17 mouse cellular contexts compared by ENCODE assay signal in genomic region chr8:124389495-124389894, GRCm38 (mm10). TPM values are rescaled to one million over a fixed set of nuclear protein-coding genes. Genes with fewer than 3 reads are reported as not detected.
A peak's percentile ranks its signal among the peaks of the same experiment; 100 is the strongest.
DNase-seq lines count a peak whose midpoint lies in the region; ATAC-seq and TF ChIP-seq lines count a peak whose summit lies in the region.
"Had no signal": no experiment of that assay in that cellular context is flagged by ENCODE, and none has a peak within 500 bp of the region (broad histone marks: within the 10 kb centered on the region; RNA-seq: fewer than 3 reads in every experiment).

No protein-coding gene starts in this region.

- WGBS in olfactory bulb, adult 2 months, result 31% methylated on average over 11 of the region's 11 CpGs
- 91% methylated on average over 11 of the region's 11 CpGs for WGBS in hindbrain, embryonic 12.5 days
- 79% methylated on average over 11 of the region's 11 CpGs for WGBS in heart, embryonic 11.5 days (ENCODE audit: insufficient replicate concordance)

- peaks cover 69% of the 10 kb centered on the region for H3K4me1 ChIP-seq in olfactory bulb, adult 2 months (ENCODE audit: control insufficient read depth, insufficient read depth, low read length)
- no peaks in the 10 kb centered on the region for H3K4me1 ChIP-seq in hindbrain, embryonic 12.5 days
- no peaks in the 10 kb centered on the region for H3K4me1 ChIP-seq in heart, embryonic 11.5 days (ENCODE audit: control insufficient read depth, insufficient read depth, low read length)
- H3K4me1 ChIP-seq: midbrain, embryonic 12.5 days had no signal

- no peak for TF ChIP-seq CTCF in olfactory bulb, adult 2 months (IDR thresholded peaks at IDR 0.05; ENCODE audit: insufficient read depth, low read depth, low read length)

- no peak overlapping the region for H3K4me3 ChIP-seq in olfactory bulb, adult 2 months (ENCODE audit: insufficient read depth, low read depth, low read length)
- no peak overlapping the region for H3K4me3 ChIP-seq in hindbrain, embryonic 12.5 days
- H3K4me3 ChIP-seq in heart, embryonic 11.5 days (ENCODE audit: low read depth, low read length), result no peak overlapping the region
- H3K4me3 ChIP-seq: midbrain, embryonic 12.5 days; neural tube, embryonic 15.5 days had no signal

- H3K9me3 ChIP-seq in hindbrain, embryonic 12.5 days (replicated peaks), result no peaks in the 10 kb centered on the region
- H3K9me3 ChIP-seq in heart, embryonic 11.5 days (replicated peaks; ENCODE audit: control insufficient read depth, low read length), result no peaks in the 10 kb centered on the region
- H3K9me3 ChIP-seq: midbrain, embryonic 12.5 days; neural tube, embryonic 15.5 days had no signal

- intact Hi-C loops in gastrocnemius, postnatal 14 days (cut with DNase I; ENCODE audit: low total_unique reads), result no loop called here

- H3K4me2 ChIP-seq in hindbrain, embryonic 12.5 days (replicated peaks), result no peak overlapping the region
- no peak overlapping the region for H3K4me2 ChIP-seq in heart, embryonic 11.5 days
- H3K4me2 ChIP-seq: midbrain, embryonic 12.5 days; neural tube, embryonic 15.5 days had no signal

- TF ChIP-seq POLR2A in olfactory bulb, adult 2 months (IDR thresholded peaks at IDR 0.05; ENCODE audit: insufficient read depth, low read depth, low read length), result 0 out of 2 replicates have a peak, but pooled peaks have one; percentile 37

- peak overlapping the region; percentile 96 for H3K27ac ChIP-seq in olfactory bulb, adult 2 months (ENCODE audit: insufficient read depth, low read depth, low read length)
- no peak overlapping the region for H3K27ac ChIP-seq in hindbrain, embryonic 12.5 days
- H3K27ac ChIP-seq in heart, embryonic 11.5 days (ENCODE audit: low read depth, low read length), result no peak overlapping the region
- H3K27ac ChIP-seq: hindbrain, postnatal 0 days; macrophage; midbrain, embryonic 12.5 days; neural tube, embryonic 15.5 days had no signal

- no peaks in the 10 kb centered on the region for H3K36me3 ChIP-seq in hindbrain, embryonic 12.5 days
- H3K36me3 ChIP-seq in heart, embryonic 11.5 days (ENCODE audit: control insufficient read depth, insufficient read depth, low read length), result no peaks in the 10 kb centered on the region
- H3K36me3 ChIP-seq: midbrain, embryonic 12.5 days; neural tube, embryonic 15.5 days had no signal

- no peaks in the 10 kb centered on the region for H3K27me3 ChIP-seq in hindbrain, embryonic 12.5 days
- no peaks in the 10 kb centered on the region for H3K27me3 ChIP-seq in heart, embryonic 11.5 days (ENCODE audit: control insufficient read depth, insufficient read depth, low read length)
- H3K27me3 ChIP-seq: midbrain, embryonic 12.5 days; neural tube, embryonic 15.5 days had no signal

- DNase-seq in layer of hippocampus, adult 11-12 months (ENCODE audit: low spot score), result peak; percentile 79
- DNase-seq in layer of hippocampus, adult 9-10 months (ENCODE audit: low spot score), result no peak
- peak; percentile 58 to 67 for DNase-seq in layer of hippocampus, postnatal 14 days (ENCODE audit: low spot score in 2 of 2)
- no peak for DNase-seq in gastrocnemius, postnatal 14 days
- no peak for DNase-seq in thymus, postnatal 25 days
- DNase-seq: gastrocnemius, postnatal 10 days; kidney, adult 9 months; lung, adult 2 months; thymus, adult 18-20 months had no signal

- H3K9ac ChIP-seq in hindbrain, embryonic 12.5 days, result no peak overlapping the region
- no peak overlapping the region for H3K9ac ChIP-seq in heart, embryonic 11.5 days (ENCODE audit: low read depth, low read length)
- H3K9ac ChIP-seq: midbrain, embryonic 12.5 days; neural tube, embryonic 15.5 days had no signal

- ATAC-seq in hindbrain, embryonic 12.5 days (ENCODE audit: low FRiP score), result no peak
- no peak for ATAC-seq in heart, embryonic 11.5 days (replicated peaks; ENCODE audit: insufficient number of reproducible peaks, low FRiP score, low TSS enrichment)
- ATAC-seq: hindbrain, postnatal 0 days had no signal

RNA-seq across cellular contexts. Expression of gene Pgbd5, which starts 50.0 kb away (rescaled TPM):
- 100 to 1,000 TPM; 186 to 191 TPM for total RNA-seq in layer of hippocampus, postnatal 14 days (2021)
- not detected in 2 replicates for polyA plus RNA-seq in olfactory bulb, adult 2 months (2012; ENCODE audit: insufficient read depth, insufficient read length, low replicate concordance, missing spikeins)
- under 1 TPM; 0.57 to 0.73 TPM for total RNA-seq in gastrocnemius, postnatal 14 days (2021)
- polyA plus RNA-seq in hindbrain, embryonic 12.5 days (2016; fragmentation: Nextera tagmentation; extraction: Ambion mirVana), result 5.9 and 6.4 TPM in 2 replicates
- polyA plus RNA-seq in heart, embryonic 11.5 days (2014; fragmentation: Nextera tagmentation; extraction: Ambion mirVana), result 1.9 and 2.4 TPM in 2 replicates
- total RNA-seq: liver, adult 2 months had no signal
- polyA plus RNA-seq: liver, adult 2 months had no signal

Comparison
In these comparisons a context has a peak if more than half of its experiments do, and no peak if none do; other contexts are left out.
1. DNase-seq: peak in layer of hippocampus, adult 11-12 months (single experiment) and layer of hippocampus, postnatal 14 days (2 of 2); none in layer of hippocampus, adult 9-10 months (single experiment), gastrocnemius, postnatal 14 days (single experiment) and thymus, postnatal 25 days (single experiment).